Mouse (Mus musculus): ENCODE data around the gene Clk4.
A peak's percentile ranks its signal among the peaks of the same experiment; 100 is the strongest.

The Clk4 gene

DNA sequence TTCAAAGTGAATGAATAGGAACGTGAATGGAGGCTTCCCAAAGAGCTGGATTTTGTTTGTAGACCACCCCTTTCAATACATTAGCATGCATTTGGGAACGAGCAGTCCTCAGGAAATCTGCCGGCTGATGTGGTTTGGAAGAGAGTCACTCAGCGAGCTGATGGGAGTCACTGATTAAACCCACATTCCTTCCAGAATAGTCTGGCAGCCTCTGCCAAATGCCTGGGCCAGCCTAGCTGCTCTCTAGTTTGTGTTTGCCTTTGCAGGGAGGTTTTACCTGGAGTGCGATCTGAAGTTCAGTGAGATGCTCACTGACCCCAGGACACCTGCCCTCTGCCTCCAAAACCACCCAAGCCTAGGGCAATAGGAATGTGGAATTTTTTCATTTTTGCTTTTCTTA is 46.8 kb downstream of the Clk4 start:
- DNase-seq (ENCODE audit: low spot score), result no peak

DNA sequence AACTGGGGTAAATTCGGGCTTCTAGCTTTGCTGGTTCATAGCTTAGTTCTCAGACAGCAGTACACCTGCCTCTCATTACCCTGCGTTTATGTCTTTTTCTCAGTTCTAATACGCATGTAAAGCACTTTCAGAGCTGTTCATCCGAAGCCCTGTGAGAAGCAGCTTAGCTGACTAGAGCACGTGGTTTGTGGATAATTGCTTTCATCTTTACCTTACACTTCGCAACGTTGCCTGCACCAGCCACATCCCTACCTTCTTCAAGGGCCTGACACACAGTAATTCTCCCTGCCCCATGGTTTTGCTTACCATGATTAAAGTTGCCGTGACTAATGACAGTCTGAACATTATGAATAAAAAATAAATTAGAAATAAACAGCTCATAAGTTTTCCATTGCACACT is 50.3 kb downstream of the Clk4 start:
- DNase-seq (ENCODE audit: low spot score), result no peak

DNA sequence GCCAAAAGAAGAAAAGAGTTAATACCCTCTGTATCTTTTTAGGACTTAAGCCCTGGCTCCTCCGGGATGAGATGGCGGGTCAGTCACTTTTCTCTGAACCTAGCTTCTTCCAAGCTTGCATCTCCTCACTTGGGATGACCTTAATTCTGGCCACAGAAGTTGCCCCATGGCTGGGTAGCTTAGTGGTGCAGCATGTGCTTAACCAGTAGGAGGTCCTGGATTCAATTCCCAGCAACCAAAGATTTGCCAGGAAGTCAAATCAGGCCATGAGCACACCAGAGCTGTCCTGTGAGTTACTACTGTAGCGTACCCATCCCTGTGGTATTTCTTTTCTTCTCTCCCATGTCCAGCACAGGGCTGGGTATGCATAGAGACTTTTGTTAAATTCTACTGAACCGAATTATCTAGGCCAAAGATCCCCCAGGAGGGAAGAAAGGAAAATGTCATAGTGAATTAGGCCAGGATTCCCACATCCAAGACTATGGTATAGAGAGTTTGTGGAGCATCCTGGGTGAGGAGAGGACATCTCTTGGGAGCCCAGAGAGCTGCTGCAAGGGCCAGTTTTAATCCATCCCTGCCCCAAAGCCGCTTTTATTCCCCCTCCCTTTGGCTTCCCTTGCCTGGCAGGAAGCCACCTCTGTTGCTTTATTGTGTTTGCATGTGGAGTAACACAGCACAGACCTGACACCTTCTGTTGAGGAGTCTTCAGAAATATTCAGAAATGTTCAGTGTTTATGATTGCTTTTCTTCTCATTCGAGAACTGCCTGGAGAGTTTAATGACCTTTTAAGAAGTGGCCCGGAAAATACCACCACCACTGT is 54.7 kb downstream of the Clk4 start:
- DNase-seq (ENCODE audit: low spot score), result no peak

DNA sequence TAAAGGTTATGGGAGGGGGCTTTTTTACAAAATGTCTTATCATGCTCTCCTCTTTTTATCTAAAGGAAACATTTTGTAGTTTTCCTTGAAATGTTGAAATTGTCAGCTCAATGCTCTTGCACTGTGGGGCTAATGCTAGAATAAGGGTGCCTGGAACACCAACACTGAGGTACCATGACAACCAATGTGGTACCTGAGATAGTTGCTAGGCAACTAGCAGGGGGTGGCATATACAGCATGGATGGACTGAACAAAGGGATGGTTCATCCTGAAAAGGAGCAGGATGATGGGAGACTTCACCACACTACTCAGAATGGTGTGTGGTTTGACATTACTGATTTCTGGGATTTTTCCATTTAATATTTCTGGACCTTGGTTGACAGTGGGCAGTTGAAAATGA is 59.1 kb downstream of the Clk4 start:
- no peak for DNase-seq (ENCODE audit: low spot score)

DNA sequence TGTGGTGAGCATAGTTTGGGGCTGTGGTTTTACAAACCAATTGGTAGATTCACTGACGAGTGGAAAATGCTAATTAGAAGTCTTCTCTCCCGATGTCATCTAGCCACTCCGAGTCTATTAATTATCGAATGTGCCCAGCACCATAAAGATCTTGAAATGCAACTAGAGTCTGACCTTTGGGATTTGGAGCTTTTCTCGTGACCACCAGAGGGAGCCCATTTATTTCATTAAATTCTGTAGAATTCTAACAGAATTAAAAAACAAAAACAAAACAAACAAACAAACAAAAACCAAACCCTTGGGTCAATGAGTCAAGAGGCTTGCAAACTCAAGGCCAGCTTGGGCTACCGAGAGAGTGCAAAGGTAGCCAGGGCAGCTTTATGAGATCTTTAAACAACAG is 65.4 kb downstream of the Clk4 start:
- DNase-seq (ENCODE audit: low spot score), result peak; percentile 47

DNA sequence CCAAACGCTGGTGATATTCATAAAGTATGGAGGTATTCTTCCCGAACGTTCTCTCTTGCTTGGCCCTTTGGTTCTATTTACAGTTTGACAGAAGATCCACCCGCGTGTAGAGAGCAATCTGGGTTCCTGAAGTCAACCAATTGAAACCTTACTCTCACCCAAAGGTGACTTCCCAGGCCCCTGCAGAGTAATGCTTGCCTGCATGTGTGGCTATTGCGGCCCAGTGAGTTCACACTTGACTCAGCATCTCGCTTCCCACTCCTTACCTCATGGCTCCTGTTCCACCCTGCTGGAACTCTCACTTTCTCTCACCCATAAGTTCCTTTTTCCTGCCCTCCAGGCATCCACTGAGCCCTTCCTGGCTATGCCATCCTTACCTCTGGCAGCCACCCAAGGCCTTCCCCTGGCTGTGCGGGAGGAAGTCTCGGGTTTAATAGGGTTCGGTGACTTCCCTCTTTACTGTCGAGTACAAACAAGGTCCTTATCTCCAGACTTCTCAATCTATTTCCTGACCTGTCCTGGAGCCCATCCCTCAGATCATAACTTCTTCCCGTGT is 66.9 kb downstream of the Clk4 start:
- no peak for DNase-seq (ENCODE audit: low spot score)

DNA sequence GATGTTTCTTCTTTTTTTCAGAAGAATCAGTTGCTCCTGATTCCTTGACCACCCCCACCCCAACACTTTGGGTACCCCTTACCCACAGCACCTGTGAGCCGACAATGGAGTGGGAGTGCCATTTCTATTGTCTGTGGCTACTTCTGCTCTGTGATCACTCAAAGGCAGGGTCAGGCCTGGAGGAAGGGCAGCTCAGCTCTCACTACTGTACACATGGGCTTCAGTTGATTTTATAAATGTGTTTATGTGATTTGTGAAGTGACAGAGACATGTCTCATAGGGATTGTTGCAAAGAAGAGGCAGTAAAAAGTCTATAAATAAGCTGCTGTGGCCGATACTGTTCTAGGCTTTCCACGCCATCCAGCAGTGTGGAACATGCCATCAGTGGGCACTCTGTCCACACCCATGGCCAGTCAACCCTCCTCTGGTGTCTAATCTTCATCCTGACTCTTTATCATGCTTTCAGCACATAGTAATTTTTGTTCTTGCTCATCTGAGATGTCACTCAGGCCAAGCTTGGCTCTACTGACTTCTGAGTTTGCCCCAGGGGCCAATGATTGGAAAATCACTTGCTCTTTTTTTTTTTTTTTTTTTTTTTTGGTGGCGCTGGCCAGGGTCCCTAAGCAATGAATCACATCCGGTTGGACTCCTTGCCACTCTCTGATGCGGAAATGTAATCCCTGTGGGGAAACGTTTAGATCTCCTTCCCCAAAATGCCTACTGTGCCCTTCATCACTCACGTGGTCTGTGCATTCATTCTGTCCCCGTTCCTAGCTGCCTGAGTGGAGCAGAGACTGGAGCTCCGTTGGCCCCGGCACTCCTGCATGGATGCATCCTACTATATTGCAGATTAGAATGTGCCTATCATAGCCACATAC is 68.5 kb downstream of the Clk4 start:
- DNase-seq (ENCODE audit: low spot score), result peak; percentile 32

Data from adipocyte (in vitro differentiated cells).